Mouse (Mus musculus) T-cell, adult 2 months (primary cell): ENCODE data around the gene Reps2.

Experiments used
- DNase-seq: peaks from one replicate; pipeline ENCODE4 v3.0.0; 2022; ENCODE audit warnings: low spot score

The Reps2 gene

DNA sequence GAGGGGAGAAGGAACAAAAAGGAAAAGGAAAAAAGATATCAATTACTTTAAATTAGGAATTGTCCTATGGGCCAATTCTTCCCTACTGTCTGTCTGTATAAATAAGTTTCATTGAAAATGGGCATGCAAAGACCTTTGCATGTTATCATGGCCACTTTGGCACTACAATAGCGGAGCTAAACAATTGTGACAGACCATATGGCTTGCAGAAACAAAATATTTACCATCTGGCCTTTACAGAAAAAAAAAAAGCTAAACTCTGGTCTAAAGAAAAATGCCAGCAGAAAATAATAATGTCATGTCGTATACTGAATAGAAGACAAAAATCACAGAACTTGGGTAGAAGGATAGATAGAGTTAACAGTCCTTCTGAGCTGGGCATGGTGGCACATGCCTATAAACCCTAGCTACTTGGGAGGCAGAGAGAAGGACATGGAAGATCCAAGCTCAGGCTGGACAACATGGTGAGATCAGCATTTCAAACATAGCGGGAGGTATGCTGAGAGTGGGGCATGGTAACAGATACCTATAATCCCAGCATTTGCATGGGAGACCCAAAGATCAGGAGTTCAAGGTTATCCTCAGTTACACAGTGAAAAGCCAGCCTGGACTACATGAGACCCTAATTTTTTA, 54.2 kb downstream of the Reps2 start:
- no peak for DNase-seq

DNA sequence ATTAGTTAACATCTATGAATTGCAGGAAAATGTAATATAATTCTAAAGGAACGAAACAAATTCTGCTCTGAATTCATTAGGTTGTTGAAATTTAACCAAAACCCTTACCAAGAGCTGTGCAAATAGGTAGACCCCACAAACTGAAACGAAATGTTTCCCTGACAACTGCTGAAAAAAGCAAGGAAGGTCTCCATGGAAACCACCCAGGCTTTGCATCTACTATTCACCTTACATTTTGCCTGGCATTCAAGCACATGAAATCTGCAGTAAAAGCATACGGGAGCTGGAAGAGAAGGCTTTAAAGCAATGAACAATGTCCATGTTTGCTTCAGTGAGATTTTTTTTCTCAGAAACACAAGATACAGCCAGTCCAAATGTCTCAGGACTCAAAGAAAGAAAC, 59.1 kb downstream of the Reps2 start:
- no peak for DNase-seq

DNA sequence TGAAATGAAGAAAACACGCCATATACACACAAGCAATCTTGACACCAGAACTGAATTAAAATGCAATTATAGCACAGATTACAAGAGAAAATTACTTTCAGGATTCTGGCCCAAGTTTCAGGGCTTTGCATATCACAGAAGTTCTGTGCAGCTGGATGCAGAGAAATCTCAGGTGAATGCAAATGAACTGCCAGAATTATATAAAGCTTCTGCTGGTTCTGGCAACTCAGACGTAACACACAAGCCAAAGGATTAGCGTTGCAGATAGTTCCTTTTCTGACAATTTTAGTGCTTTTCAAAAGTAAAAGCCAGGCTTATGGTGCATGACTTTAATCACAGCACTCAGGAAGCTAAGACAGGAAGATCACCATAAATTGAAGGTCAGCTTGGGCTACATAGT, 62.9 kb downstream of the Reps2 start:
- DNase-seq = no peak

DNA sequence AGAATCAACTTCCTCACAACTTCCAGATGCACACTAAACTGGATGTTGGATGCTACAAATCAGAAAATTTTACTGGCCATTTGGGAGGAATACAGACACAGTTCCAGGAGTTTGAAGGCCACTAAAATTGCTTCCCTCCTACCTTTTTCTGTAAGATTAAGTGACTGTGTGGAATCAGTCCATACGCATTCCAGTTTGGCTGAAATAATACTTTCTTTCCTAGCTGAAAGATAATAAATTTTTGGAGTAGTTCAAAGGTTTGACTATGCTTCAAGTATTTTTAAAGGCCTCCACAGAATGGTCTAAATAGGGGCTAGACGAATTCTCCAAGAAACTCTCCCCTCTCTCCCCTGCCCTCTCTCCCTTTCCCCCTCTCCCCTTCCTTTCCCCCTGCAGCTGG, 75.0 kb downstream of the Reps2 start:
- DNase-seq = no peak

DNA sequence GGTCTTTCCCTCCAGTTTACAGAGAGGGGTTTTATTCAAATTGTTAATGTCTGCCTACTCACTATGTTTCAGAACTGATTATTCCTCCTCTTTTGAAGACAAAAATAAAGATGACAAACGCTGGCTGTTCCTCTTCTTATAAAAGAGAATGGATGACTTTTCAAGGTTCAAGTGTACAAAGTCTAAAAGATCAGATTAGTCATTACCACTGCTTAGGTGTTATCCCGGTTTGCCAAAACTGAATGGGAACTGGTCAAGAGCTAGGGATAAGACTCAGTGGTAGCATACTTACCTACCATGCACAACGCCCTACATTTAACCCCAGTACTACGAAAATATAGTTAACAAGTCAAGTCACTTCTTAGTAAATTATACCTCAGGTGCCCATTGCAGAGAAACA, 77.9 kb downstream of the Reps2 start:
- no peak for DNase-seq

DNA sequence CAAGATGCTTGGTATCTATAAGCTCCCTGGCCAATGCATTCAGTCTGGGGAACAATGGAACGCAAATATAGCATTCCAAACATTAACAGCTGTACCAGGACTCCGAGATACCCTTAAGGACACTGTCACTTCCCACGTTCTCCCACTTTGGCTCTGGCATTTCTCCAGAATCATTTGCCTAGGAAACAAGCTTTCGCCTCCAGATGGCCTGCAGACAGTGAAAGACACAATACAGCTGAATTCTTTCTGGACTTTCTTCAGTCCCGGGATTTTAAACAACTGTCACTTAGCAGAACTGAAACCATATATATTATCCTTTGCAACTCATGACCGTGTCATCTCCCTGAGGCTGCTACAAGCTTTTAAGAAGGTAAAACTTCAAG, 87.0 kb downstream of the Reps2 start:
- DNase-seq = no peak

DNA sequence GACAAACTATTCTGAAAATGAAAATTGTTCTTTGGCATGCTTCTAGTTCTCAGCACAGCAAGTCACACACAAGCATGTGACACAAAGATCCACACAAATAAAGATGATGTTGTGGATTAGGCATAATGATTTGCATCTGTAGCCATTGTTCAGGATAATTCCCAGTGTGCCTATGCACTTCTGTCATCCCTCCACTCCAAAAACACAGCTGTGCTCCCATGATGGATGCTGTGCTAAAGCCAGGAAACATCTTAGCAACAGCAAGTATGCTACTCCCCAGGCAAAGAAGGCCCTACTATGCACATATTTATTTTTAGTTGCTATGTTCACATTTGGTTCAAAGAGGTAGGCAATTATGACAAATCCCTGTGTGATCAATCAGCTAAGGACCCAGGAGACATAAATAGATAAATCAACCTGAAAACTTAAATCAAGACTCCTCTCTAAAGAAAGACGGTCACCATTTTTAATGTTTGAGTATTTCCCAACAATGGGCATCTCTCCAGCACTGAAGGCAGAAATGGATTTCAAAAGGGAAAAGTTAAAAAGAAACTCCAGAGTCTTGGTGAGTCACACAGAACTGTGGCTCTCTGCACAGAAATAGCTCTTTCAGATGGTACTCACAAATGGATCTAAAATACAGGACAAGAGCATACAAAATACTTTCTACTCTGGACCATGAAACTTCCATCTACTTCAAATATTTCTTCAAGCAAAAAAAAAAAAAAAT, 87.6 kb downstream of the Reps2 start:
- DNase-seq = no peak

DNA sequence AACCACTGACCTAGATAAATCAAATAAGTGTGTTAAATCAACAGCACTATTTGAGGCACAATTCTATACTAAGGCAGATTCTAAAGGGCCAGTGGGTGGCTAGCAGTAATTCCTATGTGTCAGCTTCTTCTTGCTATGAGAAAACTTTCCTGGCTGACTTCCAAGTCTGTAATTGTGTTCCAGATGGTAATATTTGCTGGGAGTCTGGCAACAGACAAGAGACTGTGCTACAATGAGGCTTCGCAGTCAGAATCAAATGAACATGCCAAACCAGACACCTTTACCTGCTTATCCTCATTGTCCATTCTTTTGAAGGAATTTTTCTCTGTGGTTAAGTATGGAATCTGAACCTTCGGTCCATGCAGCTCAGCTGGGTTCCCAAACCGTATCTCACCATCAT, 88.9 kb downstream of the Reps2 start:
- DNase-seq = no peak

DNA sequence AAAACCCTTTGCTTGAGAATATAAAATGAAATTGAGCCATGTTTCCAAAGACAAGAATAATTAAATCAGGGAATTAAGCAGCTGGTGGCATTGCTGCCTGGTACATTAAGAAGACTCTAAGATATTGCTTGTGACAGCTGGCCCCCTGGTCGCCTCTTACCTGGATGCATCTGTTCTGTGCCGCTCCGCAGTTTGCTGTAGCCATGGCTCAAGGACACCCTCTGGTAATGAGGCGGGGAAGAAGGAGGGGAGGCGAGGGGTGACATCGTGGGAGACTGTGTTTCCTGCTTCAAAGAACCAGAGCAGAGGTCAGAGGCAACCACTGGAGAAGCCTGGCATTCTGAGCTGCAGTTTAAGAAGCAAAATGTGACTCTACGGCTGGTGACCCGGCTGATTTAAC, 91.1 kb downstream of the Reps2 start:
- no peak for DNase-seq

DNA sequence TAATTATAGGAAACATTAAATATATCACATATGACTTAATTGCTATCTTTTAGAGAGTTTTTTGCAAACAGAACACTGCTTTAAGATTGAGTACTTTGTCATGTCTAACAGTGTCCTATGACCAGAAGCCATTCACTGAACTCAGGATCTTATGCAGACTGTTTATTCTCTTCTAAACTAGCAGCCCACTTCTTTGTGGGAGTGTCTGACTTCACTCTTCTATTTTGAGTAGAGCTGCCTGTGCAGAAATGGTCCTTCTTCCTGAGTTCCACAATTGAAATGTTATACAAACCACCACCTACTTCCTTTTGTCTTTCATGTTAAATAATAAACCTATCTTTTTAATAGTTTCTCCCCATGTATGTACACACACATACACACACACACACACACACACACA, 98.4 kb downstream of the Reps2 start:
- DNase-seq = no peak

DNA sequence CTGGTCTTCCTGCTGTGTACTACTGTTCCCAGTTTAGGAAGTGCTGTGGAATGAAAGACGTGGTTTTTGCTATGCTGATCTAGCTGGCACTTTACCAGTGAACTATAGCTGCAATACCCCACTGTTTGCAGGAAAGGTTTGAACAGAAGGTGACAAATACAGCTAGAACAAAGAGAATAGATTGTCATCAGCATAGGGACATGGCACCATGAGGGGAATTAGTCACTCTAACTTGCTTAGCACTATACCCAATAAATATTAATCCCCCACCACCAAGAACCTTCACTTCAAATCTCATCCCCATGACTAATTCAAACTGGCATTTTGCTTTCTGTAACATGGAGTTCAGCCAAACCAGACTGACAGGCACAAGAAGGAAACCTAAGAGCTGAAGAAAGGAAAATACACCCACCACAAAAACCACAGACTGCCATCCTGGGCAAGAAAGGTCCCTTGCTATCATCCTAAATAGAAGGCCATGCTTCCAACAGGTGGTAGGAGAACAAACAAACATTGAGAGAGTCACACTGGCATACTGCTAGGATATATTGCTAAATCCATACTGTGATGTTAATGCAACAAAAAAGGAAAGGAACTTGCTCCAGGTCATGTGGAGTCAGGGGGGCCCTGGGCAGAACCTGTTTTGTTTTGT, 100.7 kb downstream of the Reps2 start:
- DNase-seq = no peak

DNA sequence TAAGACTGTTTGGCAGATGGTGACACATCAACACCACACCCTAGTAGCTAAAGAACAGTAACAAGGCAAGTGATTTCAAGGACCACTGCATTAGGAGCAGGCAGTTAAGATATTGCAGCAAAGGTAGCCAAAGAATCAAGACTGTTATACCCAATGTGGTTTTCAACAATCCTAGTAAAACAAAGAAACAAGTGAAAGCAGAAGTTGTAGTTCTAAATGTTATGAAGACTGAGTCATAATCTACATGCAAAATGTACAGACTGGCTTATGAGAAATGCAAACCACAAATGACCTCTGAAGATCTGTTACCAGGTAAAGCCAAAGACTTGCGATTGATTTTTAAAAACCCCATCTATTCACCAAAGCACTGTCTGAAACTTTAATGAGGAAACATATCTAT, 101.5 kb downstream of the Reps2 start:
- DNase-seq = no peak

DNA sequence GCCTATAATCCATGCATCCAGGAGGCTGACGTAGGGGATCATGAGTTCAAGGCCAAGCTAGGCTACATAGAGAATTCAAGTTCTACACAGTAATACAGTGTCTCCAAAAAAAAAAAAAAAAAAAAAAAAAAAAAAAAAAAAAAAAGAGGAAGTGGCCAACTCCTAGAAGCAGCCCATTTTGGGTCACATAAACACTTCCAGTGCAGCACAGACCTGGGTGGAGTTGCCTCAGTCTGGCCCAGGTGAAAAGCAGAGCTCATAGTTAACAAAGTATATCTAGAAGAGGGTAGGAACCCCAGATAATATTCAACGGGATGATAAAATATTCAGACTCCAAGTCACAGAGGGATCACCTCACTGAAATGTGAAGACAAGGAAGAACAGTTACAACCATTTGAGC, 112.4 kb downstream of the Reps2 start:
- DNase-seq = no peak

DNA sequence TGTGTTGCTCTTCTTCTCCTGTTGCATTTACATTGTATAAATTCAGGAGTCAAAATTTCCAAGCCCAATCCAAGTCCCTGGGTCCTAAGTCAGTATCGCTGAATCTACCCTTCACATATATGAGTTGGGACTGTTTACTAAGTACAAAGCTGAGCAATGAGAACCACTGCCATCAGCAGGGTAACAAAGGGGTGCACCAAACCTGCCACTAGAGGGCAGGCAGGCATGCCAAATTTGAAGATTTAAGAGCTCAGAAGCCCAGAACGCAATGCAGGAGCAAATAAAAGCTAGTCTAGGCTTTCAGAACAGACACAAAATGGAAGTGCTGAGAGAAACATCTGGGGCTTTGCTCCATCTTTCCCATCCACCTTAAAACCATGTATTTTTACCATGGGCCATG, 116.2 kb downstream of the Reps2 start:
- DNase-seq = no peak

DNA sequence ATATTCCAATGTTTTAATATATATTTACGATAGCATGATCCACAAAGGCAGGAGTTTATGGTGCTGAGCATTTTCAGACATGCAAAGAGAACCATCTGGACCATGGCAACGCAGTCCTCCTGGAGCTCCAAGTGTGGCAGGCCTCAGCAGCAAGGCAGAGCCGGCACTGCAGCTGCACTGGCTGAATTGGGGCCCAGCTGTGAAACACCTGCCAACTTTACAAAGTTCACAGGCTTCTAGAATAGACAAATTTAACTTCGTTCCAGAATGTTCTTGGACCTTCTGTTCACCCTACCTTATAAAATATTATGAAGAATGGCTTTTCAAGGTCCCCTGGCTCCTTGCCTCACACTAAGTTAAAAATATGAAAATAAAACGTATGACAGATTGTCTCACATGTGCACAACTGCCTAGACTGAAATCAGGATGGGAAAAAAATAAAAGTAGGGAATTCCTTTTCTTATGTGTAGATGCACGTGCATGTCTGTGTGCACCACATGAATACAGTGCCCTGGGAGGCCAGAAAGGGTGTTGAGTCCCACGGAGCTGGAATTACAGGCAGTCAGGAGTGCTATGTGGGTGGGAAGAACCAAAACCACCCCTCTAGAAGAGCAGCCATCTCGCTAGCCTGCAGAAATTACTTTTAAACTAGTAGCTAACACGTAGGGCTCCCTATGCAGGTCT, 121.5 kb downstream of the Reps2 start:
- no peak for DNase-seq

DNA sequence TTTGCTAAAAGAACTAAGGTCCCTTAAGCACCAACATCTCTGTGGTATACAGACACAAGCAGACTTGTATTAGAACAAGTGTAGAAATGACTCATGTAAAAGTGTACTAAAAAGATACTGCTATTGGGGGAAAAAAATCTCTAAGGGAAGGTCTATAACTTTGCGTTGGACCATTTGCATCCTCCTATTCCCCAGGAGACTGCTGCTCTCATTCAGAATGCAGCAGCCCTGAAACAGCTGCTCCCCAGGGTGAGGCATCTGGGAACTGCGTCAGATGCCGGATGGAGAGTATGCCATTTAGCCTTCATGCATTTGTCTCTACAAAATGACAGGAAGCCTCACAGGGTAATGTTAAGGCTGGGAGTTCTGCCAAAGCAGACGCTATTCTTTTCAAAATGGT, 122.3 kb downstream of the Reps2 start:
- DNase-seq = no peak

DNA sequence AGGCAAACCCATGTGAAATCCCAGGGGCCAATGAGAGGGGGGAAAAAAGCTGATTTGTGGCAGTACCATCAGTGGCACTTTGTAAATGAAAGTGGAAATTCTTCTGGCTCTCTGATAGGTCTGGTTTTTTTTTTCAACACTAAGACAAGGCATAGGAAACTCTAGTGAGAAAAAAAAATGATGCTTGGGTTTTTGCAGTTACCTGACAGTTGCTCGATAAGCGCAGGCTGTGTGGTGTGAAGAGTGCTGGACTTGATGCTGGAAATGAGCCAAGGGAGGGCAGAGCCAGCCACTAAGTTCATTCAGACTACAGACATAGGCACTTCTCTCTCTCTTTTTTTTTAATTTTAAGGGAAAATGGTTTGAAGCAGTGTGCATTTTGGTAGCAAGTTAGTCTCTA, 123.1 kb downstream of the Reps2 start:
- DNase-seq = no peak

DNA sequence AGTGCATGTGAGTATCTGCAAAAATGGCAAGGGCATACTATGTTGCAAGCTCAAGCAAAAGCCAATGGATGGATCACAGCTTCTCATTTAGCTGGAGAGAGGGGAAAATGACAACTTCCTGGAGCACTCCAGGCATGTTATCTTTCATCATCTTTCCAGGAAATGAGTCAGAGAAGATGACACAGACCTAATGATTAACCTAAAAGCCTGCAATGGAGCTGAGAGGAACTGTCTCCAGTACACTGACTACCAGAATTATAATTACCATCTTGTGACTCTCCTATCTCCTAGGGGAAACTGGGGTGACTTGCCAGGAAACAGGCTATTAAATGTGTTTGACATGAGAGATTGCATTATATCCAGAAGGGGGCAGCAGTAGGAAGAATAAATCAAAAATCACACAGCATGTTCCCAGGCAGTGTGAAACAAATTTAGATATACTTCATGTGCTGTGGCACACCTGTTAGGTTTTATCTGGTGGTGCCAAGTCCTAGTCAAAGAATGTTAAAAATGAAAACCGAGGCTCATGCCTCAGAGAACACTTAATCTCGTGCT, 132.9 kb downstream of the Reps2 start:
- DNase-seq = no peak

DNA sequence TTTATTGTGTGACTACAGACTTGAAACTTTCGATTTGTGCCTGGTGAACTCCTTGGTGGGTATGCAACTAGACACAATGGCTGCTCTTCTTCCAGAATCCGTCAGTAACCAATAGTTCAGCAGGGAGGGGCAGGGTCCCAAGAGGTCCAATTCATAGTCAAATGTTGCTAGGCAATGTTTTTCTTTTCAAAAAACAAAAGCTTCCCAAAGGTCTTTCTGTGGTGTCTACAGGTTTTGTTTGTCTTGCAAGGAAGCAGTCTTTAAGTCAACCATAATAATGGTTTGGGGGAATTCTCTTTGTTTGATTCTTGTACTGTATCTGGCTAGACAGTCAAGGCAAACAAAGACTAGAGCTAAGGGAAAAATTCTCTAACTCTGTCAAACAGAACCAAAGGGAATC, 138.3 kb downstream of the Reps2 start:
- DNase-seq = no peak

DNA sequence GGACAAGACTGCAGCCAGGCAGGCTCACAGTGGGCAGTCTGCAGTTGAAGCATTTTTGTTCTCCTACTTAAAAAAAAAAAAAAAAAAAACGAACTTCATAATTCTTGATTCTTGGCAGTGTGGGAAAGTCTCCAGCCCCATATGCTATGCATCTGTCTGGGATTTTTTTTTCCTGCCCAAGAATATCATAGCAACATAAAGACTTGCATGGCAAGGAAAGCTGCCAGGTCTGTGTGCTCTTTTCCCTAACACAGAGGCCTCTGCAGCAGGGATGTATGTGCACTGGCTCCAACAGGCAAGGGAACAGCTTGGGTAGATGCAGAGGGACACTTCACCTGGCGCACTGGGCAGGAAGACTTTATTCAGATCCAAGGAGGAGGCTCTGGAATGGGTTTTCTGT, 140.0 kb downstream of the Reps2 start:
- DNase-seq = no peak

DNA sequence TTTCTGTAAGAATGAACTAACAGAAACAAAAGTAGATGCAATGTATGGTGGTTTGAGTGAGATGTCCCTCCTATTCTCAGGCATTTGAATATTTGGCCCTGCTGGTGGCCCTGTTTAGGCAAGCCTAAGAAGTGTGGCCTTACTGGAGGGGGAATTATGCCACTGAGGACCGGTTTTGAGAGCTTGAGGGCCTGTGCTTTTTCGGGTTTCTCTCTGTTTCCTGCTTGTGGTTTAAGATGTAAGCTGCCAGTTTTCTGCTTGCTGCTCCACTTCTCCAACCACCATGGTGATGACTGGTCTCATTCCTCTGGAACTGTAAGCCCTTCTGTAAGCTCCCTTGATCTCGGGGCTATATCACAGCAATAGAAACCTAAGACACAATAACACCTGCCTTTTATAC, 142.5 kb downstream of the Reps2 start:
- no peak for DNase-seq

DNA sequence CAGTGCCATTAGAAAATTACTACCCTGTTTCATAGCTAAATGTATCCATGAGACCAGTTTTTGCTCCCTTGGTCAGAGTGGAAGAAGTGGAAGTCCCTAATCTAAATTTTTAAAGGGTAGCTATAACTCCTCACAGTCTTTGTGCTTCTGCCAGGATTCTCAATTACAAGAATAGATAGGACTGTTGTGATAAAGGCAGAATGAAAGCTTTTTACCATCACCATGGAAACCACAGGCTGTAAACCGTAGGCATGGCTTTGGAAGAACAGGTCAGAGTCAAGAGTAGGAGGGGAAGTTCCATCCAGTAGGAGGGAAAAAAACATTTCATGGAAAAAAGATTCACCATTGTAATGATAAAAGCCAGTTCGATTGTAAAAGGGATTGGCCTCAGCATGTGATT, 147.0 kb downstream of the Reps2 start:
- DNase-seq = no peak

DNA sequence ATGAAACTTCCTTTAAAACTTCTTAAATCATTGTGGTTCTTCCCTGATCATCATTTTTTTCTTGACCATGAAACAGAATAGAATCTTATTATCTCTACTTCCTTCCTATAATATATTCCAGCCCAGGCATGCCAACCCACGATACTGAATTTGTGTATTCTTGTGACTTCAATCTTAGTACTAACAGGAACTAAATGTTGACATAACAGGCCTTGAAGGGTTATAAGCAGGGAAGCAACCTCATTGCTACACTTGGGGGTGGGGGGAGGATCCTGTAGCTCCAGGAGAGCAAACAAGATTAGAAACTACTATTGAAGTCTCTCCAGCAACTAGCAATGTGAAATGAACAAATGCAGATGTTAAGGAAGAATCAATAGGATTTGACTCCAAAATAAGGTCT, 154.8 kb downstream of the Reps2 start:
- DNase-seq = no peak
